Mouse (Mus musculus): ENCODE data around the gene Clns1a.

DNA sequence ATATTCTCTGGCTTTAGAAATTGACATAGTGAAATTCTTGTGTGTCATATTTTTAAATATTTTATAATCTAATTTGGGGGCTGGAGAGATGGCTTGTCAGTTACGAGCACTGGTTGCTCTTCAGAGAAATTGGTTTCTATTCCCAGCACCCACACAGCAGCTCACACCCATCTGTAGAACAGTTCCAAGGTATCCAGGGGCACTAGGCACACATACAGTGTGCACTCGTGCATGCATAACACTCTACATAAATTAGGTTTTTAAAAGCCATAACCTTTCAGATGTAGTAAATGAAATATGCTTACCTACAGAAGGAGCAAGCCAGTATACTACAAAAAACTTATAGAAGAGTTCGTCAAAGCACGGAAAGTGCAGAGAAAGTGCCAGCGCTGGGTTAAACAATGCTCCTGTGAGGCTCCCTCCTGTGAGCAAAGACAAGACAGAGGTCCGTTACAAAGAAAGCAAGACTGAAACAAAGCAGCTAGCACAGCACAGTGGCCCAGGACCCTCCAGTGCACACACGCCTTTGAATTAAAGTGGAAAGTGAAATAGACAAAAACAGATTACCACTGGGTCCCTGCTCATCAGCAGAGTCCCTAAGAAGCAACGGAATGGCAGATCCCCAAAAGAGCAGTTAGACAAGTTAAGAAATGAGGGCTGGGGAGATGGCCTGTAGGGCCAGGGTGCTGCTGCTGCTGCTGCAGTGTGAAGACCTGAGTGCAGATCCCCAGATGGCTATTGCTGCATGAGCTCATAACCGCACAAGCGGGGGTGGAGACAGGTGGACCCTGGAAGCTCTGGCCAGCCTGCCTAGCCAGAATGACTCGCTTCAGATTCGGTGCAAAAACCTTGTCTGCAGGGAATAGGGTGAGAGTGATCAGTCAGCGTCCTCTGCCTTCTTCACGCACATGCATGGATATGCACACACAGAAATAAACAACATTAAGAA, 32.5 kb downstream of the Clns1a start:
- TF ChIP-seq CTCF (IDR thresholded peaks at IDR 0.05; ENCODE audit: low read depth, low read length) (no peak), POLR2A (IDR thresholded peaks at IDR 0.05; ENCODE audit: extremely low read depth, insufficient read depth, low read length) (no peak)

Data from liver, adult 2 months (tissue).